Mouse (Mus musculus) hindbrain, embryonic 13.5 days (tissue): ENCODE measurements around the gene Gpr137. TPM values are rescaled to one million over a fixed set of nuclear protein-coding genes. Genes with fewer than 3 reads are reported as not detected.
"Not testable (repeated sequence)": the region's sequence is repeated elsewhere in the genome, so short reads cannot be mapped to it uniquely, and the experiment has no call there.

Source experiments
- ATAC-seq: fragments of 200-750 bp; cut with Nextera tagmentation; 2 replicates; pipeline ENCODE4 v1.8.0; 2017; ENCODE audit warnings: moderate TSS enrichment; ENCODE audit not compliant: low FRiP score
- H3K27ac ChIP-seq: fragments of 300-500 bp; sonication (generic); 2 replicates; pipeline ENCODE4 v1.5.1; 2015; ENCODE audit warnings: inconsistent platforms, mild to moderate bottlenecking, moderate library complexity
- H3K27me3 ChIP-seq: fragments of 300-500 bp; sonication (generic); 2 replicates; pipeline ENCODE4 v1.6.1; 2015; ENCODE audit warnings: mild to moderate bottlenecking, inconsistent platforms
- H3K36me3 ChIP-seq: fragments of 300-500 bp; sonication (generic); 2 replicates; pipeline ENCODE4 v1.6.1; 2015; ENCODE audit warnings: mild to moderate bottlenecking, inconsistent platforms
- H3K4me1 ChIP-seq: fragments of 300-500 bp; sonication (generic); replicated peaks from 2 replicates; pipeline ENCODE4 v1.6.1; 2015; ENCODE audit warnings: inconsistent platforms
- H3K4me2 ChIP-seq: fragments of 300-500 bp; sonication (generic); 2 replicates; pipeline ENCODE4 v1.6.1; 2015; ENCODE audit warnings: inconsistent platforms, mild to moderate bottlenecking, moderate library complexity
- H3K4me3 ChIP-seq: fragments of 300-500 bp; sonication (generic); 2 replicates; pipeline ENCODE4 v1.5.1; 2015; ENCODE audit warnings: mild to moderate bottlenecking, inconsistent platforms
- H3K9ac ChIP-seq: fragments of 300-500 bp; sonication (generic); 2 replicates; pipeline ENCODE4 v1.6.1; 2015; ENCODE audit warnings: mild to moderate bottlenecking, inconsistent platforms
- H3K9me3 ChIP-seq: fragments of 300-500 bp; sonication (generic); 2 replicates; pipeline ENCODE4 v1.6.1; 2016; ENCODE audit warnings: inconsistent platforms
- WGBS: fragments of 180-500 bp; shearing (Covaris S2); methylation state at CpG from one replicate; pipeline ENCODE4 v1.1.7; 2015; 5-methylcytosine and 5-hydroxymethylcytosine counted together
- polyA plus RNA-seq: library from polyadenylated mRNA; unstranded; fragments of >200 nt; fragmentation: Nextera tagmentation; extraction: Ambion mirVana; gene quantifications from 2 replicates; pipeline ENCODE4 v1.2.1, GENCODE M21; 2015

Gene Gpr137
- polyA plus RNA-seq, 1 experiment from 2014 or later: 54.7 TPM

GRCm38 (mm10) chr19:6912205-6912970 is 29.9 kb downstream of the Gpr137 start:
- no peaks in the 10 kb centered on the region for H3K27me3 ChIP-seq
- ATAC-seq: no peak
- peaks cover 39% of the 10 kb centered on the region for H3K4me1 ChIP-seq
- H3K27ac ChIP-seq: no peak overlapping the region
- H3K4me3 ChIP-seq: no peak overlapping the region
- WGBS: 90% methylated on average over 15 of the region's 15 CpGs
- no peaks in the 10 kb centered on the region for H3K9me3 ChIP-seq
- no peak overlapping the region for H3K4me2 ChIP-seq
- no peak overlapping the region for H3K9ac ChIP-seq
- H3K36me3 ChIP-seq: peaks cover 44% of the 10 kb centered on the region

- H3K4me1 ChIP-seq: peaks cover 41% of the 10 kb centered on the region
- WGBS: 89% methylated on average over 19 of the region's 19 CpGs
- H3K36me3 ChIP-seq: peaks cover 49% of the 10 kb centered on the region
- peak overlapping the region; percentile 66 for H3K4me2 ChIP-seq
- peak overlapping the region; percentile 65 for H3K4me3 ChIP-seq
- H3K9me3 ChIP-seq: no peaks in the 10 kb centered on the region
- ATAC-seq: no peak
- H3K27me3 ChIP-seq: no peaks in the 10 kb centered on the region
- 0 out of 2 replicates have a peak overlapping the region, but pooled peaks have one; percentile 46 for H3K9ac ChIP-seq
- H3K27ac ChIP-seq: 0 out of 2 replicates have a peak overlapping the region, but pooled peaks have one; percentile 18
These were observed 30.9 kb downstream of the Gpr137 start for GRCm38 (mm10) chr19:6911101-6912074.

- ATAC-seq: not testable (repeated sequence)
- WGBS: under 1% methylated on average over 30 of the region's 30 CpGs
- H3K36me3 ChIP-seq: peaks cover 56% of the 10 kb centered on the region
These were observed 32.0 kb downstream of the Gpr137 start for GRCm38 (mm10) chr19:6910306-6910705.

GRCm38 (mm10) chr19:6909507-6910289 is 32.6 kb downstream of the Gpr137 start, which contains the start of the genes Trmt112 and Prdx5:
Trmt112 (plus strand) TSS chr19:6909698.
Prdx5 (minus strand) TSS chr19:6910106.
- WGBS: under 1% methylated on average over 65 of the region's 65 CpGs
- no peaks in the 10 kb centered on the region for H3K9me3 ChIP-seq
- H3K27me3 ChIP-seq: no peaks in the 10 kb centered on the region
- H3K4me1 ChIP-seq: peaks cover 40% of the 10 kb centered on the region
- H3K4me3 ChIP-seq: peak within 1 kb of the TSS; percentile 65
- peak; percentile 95 for ATAC-seq
- H3K27ac ChIP-seq: peak within 1 kb of the TSS; percentile 97
- peaks cover 62% of the 10 kb centered on the region for H3K36me3 ChIP-seq
- peak within 1 kb of the TSS; percentile 66 for H3K4me2 ChIP-seq
- peak within 1 kb of the TSS; percentile 87 for H3K9ac ChIP-seq

More at GRCm38 (mm10) chr19:6910306-6910705, 32.0 kb downstream of the Gpr137 start:
- peak overlapping the region; percentile 97 for H3K27ac ChIP-seq
- peaks cover 40% of the 10 kb centered on the region for H3K4me1 ChIP-seq
- not testable (repeated sequence) for H3K27me3 ChIP-seq, H3K9me3 ChIP-seq
- H3K9ac ChIP-seq: peak overlapping the region; percentile 87
- H3K4me3 ChIP-seq: peak overlapping the region; percentile 65
- peak overlapping the region; percentile 66 for H3K4me2 ChIP-seq

GRCm38 (mm10) chr19:6909021-6909420 is 33.3 kb downstream of the Gpr137 start:
- peak overlapping the region; percentile 87 for H3K9ac ChIP-seq
- H3K4me1 ChIP-seq: peaks cover 40% of the 10 kb centered on the region
- H3K36me3 ChIP-seq: peaks cover 64% of the 10 kb centered on the region
- H3K9me3 ChIP-seq: no peaks in the 10 kb centered on the region
- WGBS: 10% methylated on average over 11 of the region's 11 CpGs
- H3K27me3 ChIP-seq: no peaks in the 10 kb centered on the region
- peak overlapping the region; percentile 97 for H3K27ac ChIP-seq
- peak overlapping the region; percentile 65 for H3K4me3 ChIP-seq
- peak overlapping the region; percentile 66 for H3K4me2 ChIP-seq
- ATAC-seq: no peak

GRCm38 (mm10) chr19:6907811-6908540 is 34.3 kb downstream of the Gpr137 start:
- H3K9me3 ChIP-seq: no peaks in the 10 kb centered on the region
- no peak overlapping the region for H3K27ac ChIP-seq
- ATAC-seq: no peak
- H3K4me3 ChIP-seq: peak overlapping the region; percentile 65
- WGBS: 89% methylated on average over 7 of the region's 7 CpGs
- H3K9ac ChIP-seq: peak overlapping the region; percentile 87
- H3K27me3 ChIP-seq: no peaks in the 10 kb centered on the region
- peaks cover 58% of the 10 kb centered on the region for H3K36me3 ChIP-seq
- H3K4me2 ChIP-seq: peak overlapping the region; percentile 66
- H3K4me1 ChIP-seq: peaks cover 40% of the 10 kb centered on the region

GRCm38 (mm10) chr19:6907094-6907493 is 35.2 kb downstream of the Gpr137 start:
- no peak overlapping the region for H3K27ac ChIP-seq
- peaks cover 53% of the 10 kb centered on the region for H3K36me3 ChIP-seq
- no peaks in the 10 kb centered on the region for H3K9me3 ChIP-seq
- ATAC-seq: no peak
- WGBS: 94% methylated on average over 8 of the region's 8 CpGs
- H3K4me2 ChIP-seq: no peak overlapping the region
- H3K9ac ChIP-seq: no peak overlapping the region
- no peak overlapping the region for H3K4me3 ChIP-seq
- peaks cover 39% of the 10 kb centered on the region for H3K4me1 ChIP-seq
- no peaks in the 10 kb centered on the region for H3K27me3 ChIP-seq

- no peak overlapping the region for H3K9ac ChIP-seq
- no peak for ATAC-seq
- 88% methylated on average over 3 of the region's 3 CpGs for WGBS
- H3K4me1 ChIP-seq: peaks cover 30% of the 10 kb centered on the region
- no peak overlapping the region for H3K4me3 ChIP-seq
- H3K27ac ChIP-seq: no peak overlapping the region
- no peaks in the 10 kb centered on the region for H3K9me3 ChIP-seq
- H3K4me2 ChIP-seq: no peak overlapping the region
- H3K27me3 ChIP-seq: no peaks in the 10 kb centered on the region
- peaks cover 44% of the 10 kb centered on the region for H3K36me3 ChIP-seq
These were observed 36.1 kb downstream of the Gpr137 start for GRCm38 (mm10) chr19:6906199-6906598.

GRCm38 (mm10) chr19:6905498-6906159 is 36.7 kb downstream of the Gpr137 start:
- Histone ChIP-seq H3K36me3 (peaks cover 41% of the 10 kb centered on the region), H3K4me1 (peaks cover 26% of the 10 kb centered on the region), H3K4me3 (no peak overlapping the region), H3K9me3 (no peaks in the 10 kb centered on the region), H3K27me3 (no peaks in the 10 kb centered on the region), H3K9ac (no peak overlapping the region), H3K4me2 (no peak overlapping the region), H3K27ac (no peak overlapping the region)
- no peak for ATAC-seq
- 96% methylated on average over 11 of the region's 11 CpGs for WGBS

GRCm38 (mm10) chr19:6904846-6905245 is 37.4 kb downstream of the Gpr137 start:
- Histone ChIP-seq H3K9me3 (no peaks in the 10 kb centered on the region), H3K9ac (no peak overlapping the region), H3K4me1 (peaks cover 23% of the 10 kb centered on the region), H3K27me3 (no peaks in the 10 kb centered on the region), H3K4me2 (no peak overlapping the region), H3K36me3 (peaks cover 41% of the 10 kb centered on the region), H3K4me3 (no peak overlapping the region), H3K27ac (no peak overlapping the region)
- 95% methylated on average over 2 of the region's 2 CpGs for WGBS
- ATAC-seq: no peak

GRCm38 (mm10) chr19:6903031-6903430 is 39.2 kb downstream of the Gpr137 start:
- H3K4me1 ChIP-seq: peaks cover 11% of the 10 kb centered on the region

More at GRCm38 (mm10) chr19:6903031-6903430, 39.2 kb downstream of the Gpr137 start:
- no peaks in the 10 kb centered on the region for H3K27me3 ChIP-seq
- no peak for ATAC-seq
- H3K27ac ChIP-seq: no peak overlapping the region
- H3K9me3 ChIP-seq: no peaks in the 10 kb centered on the region
- WGBS: 100% methylated on average over 1 of the region's 1 CpGs
- no peak overlapping the region for H3K4me2 ChIP-seq
- H3K4me3 ChIP-seq: no peak overlapping the region
- no peak overlapping the region for H3K9ac ChIP-seq
- H3K36me3 ChIP-seq: peaks cover 41% of the 10 kb centered on the region
